Mouse (Mus musculus): ENCODE results near the gene Alpk1.

The Alpk1 gene

GRCm38 (mm10) chr3:127790234-127791055 lies 10.1 kb upstream of the Alpk1 start:
- in situ Hi-C loops (cut with MboI, MseI): loop anchor here (25.0 kb wide), 1 partner anchor 1422 kb away; no protein-coding TSS in a partner anchor

- in situ Hi-C loops (cut with MboI, MseI): loop anchor here (25.0 kb wide), 1 partner anchor 1423 kb away; no protein-coding TSS in a partner anchor
Measured at GRCm38 (mm10) chr3:127789500-127790191, 9.3 kb upstream of the Alpk1 start, which contains the start of gene Tifa. Gene Tifa (plus strand): TSS chr3:127789805.

GRCm38 (mm10) chr3:127788919-127789318 lies 8.6 kb upstream of the Alpk1 start:
- in situ Hi-C loops (cut with MboI, MseI): loop anchor here (25.0 kb wide), 1 partner anchor 1423 kb away; no protein-coding TSS in a partner anchor

- in situ Hi-C loops (cut with MboI, MseI): loop anchor here (25.0 kb wide), 1 partner anchor 1424 kb away; no protein-coding TSS in a partner anchor
Measured at GRCm38 (mm10) chr3:127788038-127788437, 7.7 kb upstream of the Alpk1 start.

GRCm38 (mm10) chr3:127787032-127787431 lies 6.7 kb upstream of the Alpk1 start:
- in situ Hi-C loops (cut with MboI, MseI): loop anchor here (25.0 kb wide), 1 partner anchor 1425 kb away; no protein-coding TSS in a partner anchor

- in situ Hi-C loops (cut with MboI, MseI): loop anchor here (25.0 kb wide), 1 partner anchor 1429 kb away; no protein-coding TSS in a partner anchor
Measured at GRCm38 (mm10) chr3:127783680-127784079, 3.4 kb upstream of the Alpk1 start.

GRCm38 (mm10) chr3:127782921-127783320 lies 2.6 kb upstream of the Alpk1 start:
- in situ Hi-C loops (cut with MboI, MseI): loop anchor here (25.0 kb wide), 1 partner anchor 1429 kb away; no protein-coding TSS in a partner anchor

GRCm38 (mm10) chr3:127780921-127781320 lies 594 bp upstream of the Alpk1 start:
- in situ Hi-C loops (cut with MboI, MseI): loop anchor here (25.0 kb wide), 1 partner anchor 1431 kb away; no protein-coding TSS in a partner anchor

- in situ Hi-C loops (cut with MboI, MseI): loop anchor here (10.0 kb wide), 1 partner anchor 176 kb away; no protein-coding TSS in a partner anchor
Measured at GRCm38 (mm10) chr3:127769146-127769545, 11.2 kb downstream of the Alpk1 start.

- in situ Hi-C loops (cut with MboI, MseI): loop anchor here (10.0 kb wide), 1 partner anchor 179 kb away; no protein-coding TSS in a partner anchor
Measured at GRCm38 (mm10) chr3:127765971-127766370, 14.4 kb downstream of the Alpk1 start.

GRCm38 (mm10) chr3:127764541-127764940 lies 15.8 kb downstream of the Alpk1 start:
- in situ Hi-C loops (cut with MboI, MseI): loop anchor here (5.0 to 10.0 kb wide), 2 partner anchors 137 to 180 kb away; no protein-coding TSS in a partner anchor

- in situ Hi-C loops (cut with MboI, MseI): loop anchor here (5.0 to 10.0 kb wide), 2 partner anchors 136 to 182 kb away; no protein-coding TSS in a partner anchor
Measured at GRCm38 (mm10) chr3:127763076-127763612, 17.2 kb downstream of the Alpk1 start.

- in situ Hi-C loops (cut with MboI, MseI): loop anchor here (5.0 to 10.0 kb wide), 2 partner anchors 135 to 182 kb away; no protein-coding TSS in a partner anchor
Measured at GRCm38 (mm10) chr3:127762403-127762802, 17.9 kb downstream of the Alpk1 start.

- in situ Hi-C loops (cut with MboI, MseI): no loop called here
Measured at GRCm38 (mm10) chr3:127759212-127759611, 21.1 kb downstream of the Alpk1 start.

- in situ Hi-C loops (cut with MboI, MseI): no loop called here
Measured at GRCm38 (mm10) chr3:127758806-127759205, 21.5 kb downstream of the Alpk1 start.

GRCm38 (mm10) chr3:127757886-127758301 lies 22.4 kb downstream of the Alpk1 start:
- in situ Hi-C loops (cut with MboI, MseI): no loop called here

- in situ Hi-C loops (cut with MboI, MseI): no loop called here
Measured at GRCm38 (mm10) chr3:127756458-127756857, 23.9 kb downstream of the Alpk1 start.

- in situ Hi-C loops (cut with MboI, MseI): no loop called here
Measured at GRCm38 (mm10) chr3:127749981-127750562, 30.3 kb downstream of the Alpk1 start.

GRCm38 (mm10) chr3:127749266-127749665 lies 31.1 kb downstream of the Alpk1 start:
- in situ Hi-C loops (cut with MboI, MseI): no loop called here

- in situ Hi-C loops (cut with MboI, MseI): no loop called here
Measured at GRCm38 (mm10) chr3:127748644-127749043, 31.7 kb downstream of the Alpk1 start.
